Mouse (Mus musculus): ENCODE data around the gene Gm17655.
"Not testable (repeated sequence)": the region's sequence is repeated elsewhere in the genome, so short reads cannot be mapped to it uniquely, and the experiment has no call there.

Gene Gm17655

DNA sequence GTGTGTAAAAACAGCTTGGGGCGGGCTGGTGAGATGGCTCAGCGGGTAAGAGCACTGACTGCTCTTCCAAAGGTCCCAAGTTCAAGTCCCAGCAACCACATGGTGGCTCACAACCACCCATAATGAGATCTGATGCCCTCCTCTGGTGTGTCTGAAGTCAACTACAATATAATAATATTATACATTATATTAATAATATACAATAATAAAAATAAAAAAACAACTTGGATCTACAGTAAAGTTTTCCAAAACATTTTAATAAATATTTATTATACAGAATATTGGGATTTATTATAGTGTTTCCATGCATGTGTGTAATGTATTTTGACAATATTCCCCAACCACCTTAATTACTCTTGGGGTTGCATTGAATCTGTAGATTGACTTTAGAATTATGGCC is at the start of gene Gm17655:
Gene Gm17655 (minus strand): TSS at position 101 of the 400 bp plus-strand sequence.
- DNase-seq = not testable (repeated sequence)

DNA sequence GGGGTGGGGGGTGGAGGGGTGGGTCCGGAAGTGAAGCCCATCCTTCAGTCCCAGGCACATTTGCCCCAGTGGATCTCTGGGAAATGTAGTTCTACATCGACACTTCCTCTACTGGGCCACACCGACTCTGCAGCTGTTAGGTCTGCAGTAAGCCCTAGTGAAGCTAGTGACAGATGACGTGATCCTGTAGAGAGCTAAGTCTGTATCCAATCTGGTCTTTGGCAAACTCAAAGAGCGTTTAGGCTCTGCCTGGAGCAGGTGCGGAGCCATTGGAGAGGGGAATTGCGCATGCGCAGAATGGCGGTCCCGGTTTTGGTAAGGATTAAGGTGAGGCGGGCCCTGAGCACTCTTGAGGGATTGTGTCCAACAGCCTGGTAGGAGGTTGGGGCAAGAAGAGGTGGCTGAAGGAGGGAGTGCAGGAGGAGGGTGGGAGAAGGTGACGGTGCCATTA is 37.7 kb upstream of the Gm17655 start, which contains the start of gene Zfp605:
Gene Zfp605 (plus strand): TSS at position 102 of the 451 bp plus-strand sequence.
- peak; percentile 95 for DNase-seq

DNA sequence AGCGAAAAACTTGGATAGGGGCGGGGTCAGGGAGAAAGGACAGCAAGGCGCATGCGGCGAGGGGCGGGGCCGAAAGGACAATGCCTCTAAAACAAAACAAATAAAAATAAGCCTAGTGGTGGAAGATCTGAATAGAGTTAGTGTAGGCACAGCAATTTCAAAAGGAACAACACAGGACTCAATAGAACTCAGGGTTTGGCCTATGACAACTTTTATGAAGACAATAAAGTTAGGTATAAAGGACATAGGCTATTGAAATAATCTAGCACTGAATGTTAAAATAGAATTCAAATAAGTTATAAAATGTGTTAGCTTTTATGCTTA is 36.0 kb upstream of the Gm17655 start:
- DNase-seq = no peak

DNA sequence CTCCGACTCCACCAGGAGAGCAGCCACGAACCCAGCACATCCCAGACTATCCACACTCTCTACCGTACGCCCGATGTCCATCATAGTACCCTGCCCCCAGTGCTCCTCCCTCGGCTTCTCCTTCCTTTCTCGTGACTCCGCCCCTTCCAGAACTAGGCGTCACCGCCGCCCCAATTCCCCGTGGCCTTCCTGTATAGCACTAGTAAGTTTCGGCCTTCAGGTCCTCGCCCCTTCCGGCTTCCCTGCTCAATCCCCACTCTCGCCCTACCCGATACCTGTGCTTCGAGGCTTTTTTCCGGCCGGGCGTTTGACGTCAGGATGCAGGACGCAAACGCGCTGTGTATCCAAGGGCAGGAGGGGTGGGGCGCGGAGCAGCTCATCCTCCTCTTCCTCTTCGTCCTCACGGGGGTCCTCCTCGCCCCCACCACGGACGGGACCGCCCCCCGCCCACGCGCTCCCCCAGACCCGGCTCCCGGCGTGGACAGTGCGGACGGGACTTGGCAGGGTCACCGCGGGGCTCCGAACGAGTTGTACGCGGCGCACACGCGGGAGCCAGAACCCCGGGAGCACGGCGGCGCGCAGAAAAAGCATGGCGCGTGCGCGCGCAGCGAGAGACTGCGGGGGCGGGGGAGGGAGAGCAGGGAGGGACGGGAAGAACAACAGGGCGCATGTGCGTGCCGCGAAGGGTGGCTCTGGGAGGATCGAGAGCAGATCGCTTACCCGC is 35.4 kb upstream of the Gm17655 start, which contains the start of gene Gtpbp6:
Gene Gtpbp6 (minus strand): TSS at position 617 of the 724 bp plus-strand sequence.
- DNase-seq = peak; percentile 95

DNA sequence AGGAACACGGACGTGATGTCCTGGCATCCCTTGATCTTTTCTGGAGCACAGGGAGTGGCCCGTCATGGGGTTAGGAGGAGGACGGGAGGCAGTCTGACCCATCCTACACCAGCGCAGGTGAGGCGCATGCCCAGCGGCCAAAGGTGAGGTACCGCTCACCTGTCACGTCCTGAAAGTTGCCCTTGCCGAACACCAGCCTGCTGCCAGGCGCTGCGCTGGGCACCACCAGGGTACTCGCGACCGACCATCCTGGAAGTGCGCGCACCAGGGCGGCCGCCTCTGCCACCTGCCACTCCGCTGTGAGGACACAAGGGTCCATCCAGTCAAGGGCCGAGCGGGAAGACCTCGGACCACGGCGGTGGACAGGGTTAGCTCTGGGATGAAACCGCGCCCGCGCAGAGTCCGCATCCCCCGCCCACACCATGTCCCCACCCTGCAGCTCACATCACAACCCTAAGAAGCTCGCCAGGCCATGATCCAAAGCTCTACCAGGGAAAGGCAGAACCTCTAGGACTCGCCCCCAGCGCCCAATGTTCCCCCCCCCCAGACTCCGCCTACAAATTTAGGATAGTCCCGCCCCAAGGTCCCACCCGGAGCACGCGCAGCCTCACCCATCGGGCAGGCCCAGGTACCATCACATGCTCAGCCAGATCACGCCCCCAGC is 34.7 kb upstream of the Gm17655 start:
- DNase-seq = peak; percentile 54

- DNase-seq = peak; percentile 37
These were observed 34.0 kb upstream of the Gm17655 start for GRCm38 (mm10) chr5:110106140-110106871.

DNA sequence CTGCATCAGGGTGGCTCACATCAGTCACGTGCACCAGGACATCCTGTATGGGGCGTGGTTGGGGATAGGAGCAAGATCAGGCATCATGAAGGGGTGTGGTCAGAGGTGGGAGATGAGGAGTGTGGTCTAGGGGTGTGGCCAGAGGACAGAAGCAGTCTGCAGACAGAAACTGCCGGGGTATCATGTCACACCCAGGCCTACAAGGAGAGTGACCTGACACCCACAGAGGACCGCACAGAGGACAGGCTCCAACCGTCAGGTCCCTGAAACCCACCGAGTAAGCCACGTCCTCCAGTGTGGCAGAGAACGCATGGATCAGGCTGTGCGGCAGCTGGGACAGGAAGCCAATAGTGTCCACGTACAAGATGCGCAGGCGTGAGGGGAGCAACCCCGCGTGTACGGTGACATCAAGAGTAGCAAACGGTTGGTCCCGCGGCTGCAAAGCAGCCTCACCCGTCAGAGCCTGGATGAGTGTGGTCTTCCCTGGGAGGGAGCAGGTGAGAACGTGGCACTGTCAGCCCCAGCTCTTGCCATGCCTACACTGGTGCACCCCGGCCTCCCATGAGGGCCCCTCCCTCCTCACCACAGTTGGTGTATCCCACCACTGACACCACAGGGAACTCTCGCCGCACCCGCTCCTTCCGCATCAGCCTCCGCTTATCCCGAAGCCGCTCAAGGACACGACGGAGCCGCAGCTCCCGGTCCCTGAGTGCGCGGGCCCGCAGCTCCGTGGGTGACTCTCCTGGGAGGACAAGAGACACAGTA is 32.5 kb upstream of the Gm17655 start:
- DNase-seq = peak; percentile 25

GRCm38 (mm10) chr5:110103901-110104615 is 31.7 kb upstream of the Gm17655 start:
- DNase-seq = peak; percentile 11

- DNase-seq = peak; percentile 13
These were observed 30.7 kb upstream of the Gm17655 start for GRCm38 (mm10) chr5:110102853-110103625.

DNA sequence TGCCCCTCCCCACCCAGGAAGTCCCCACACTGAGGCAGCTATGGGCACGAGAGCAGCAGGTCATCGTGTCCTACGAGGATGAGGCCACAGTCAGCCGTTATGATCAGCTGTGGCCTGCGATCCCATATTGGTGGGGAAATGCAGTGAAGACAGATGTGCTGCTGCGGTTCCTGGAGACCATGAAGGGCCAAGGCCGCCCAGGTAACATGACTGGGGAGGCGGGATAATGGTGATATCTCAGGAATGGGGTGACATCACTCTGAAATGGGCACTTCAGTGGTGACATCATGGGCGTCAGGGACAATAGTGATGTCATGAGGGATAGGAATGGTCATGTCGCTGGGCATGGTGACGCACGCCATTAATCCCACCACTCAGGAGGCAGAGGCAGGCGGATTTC is 30.1 kb upstream of the Gm17655 start:
- peak; percentile 5 for DNase-seq

- peak; percentile 79 for DNase-seq
These were observed 29.5 kb upstream of the Gm17655 start for GRCm38 (mm10) chr5:110101716-110102347.

GRCm38 (mm10) chr5:110100921-110101631 is 28.8 kb upstream of the Gm17655 start:
- peak; percentile 33 for DNase-seq

DNA sequence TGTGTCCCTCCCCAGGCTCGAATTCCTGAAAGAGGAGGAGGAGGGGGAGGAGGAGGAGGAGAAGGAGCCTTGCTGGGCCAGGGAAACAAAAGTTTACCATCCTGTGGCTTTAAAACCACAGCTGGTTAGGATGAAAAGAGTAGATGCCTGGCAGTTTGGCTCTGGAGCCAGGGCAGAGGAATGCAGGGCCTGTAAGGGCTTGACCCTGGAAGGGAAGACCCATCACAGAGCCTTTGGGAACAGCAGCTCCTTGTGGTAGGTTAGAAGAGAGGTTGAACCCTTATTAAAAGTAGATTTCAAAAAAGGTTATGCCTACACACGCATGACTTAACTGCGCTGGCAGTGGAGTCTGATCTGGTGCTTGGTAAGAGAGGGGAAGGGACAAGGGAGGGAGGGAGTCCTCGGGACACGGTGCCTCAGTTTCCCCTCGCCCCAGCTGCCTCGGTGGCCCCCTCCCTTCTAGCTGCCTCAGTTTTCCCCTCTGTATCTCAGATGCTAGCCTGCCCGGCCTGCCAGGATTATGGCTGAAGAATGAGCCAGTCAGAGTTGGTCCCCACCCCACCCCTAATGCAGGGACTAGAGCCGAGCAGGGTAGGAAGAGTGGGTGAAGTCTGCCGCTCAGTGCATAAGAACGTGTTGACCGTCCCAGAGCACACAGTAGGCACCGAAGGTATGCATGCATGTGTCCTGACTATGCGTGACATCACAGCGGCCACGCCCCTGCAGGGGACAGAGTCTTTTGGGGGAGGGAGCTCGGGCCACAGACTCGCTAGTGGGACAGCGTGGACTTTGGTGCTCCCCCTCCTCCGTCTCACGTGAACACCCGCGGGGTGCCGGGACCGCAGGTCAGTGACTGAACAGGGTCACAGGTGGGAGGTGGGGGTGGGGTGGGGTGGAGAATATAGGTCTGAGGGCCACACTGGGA is 27.6 kb upstream of the Gm17655 start, which contains the start of gene Plcxd1:
Gene Plcxd1 (plus strand): TSS at position 314 of the 925 bp plus-strand sequence.
- no peak for DNase-seq

GRCm38 (mm10) chr5:110098991-110099477 is 26.7 kb upstream of the Gm17655 start:
- DNase-seq = peak; percentile 11

- no peak for DNase-seq
These were observed 22.5 kb upstream of the Gm17655 start for GRCm38 (mm10) chr5:110094847-110095213.

GRCm38 (mm10) chr5:110094030-110094846 is 21.9 kb upstream of the Gm17655 start, which contains the start of gene Gm35315:
Gene Gm35315 (minus strand): TSS chr5:110094420.
- peak; percentile 83 for DNase-seq

GRCm38 (mm10) chr5:110091546-110091945 is 19.2 kb upstream of the Gm17655 start:
- DNase-seq = no peak

Data from right cerebral cortex, postnatal 14 days (tissue).